Mouse (Mus musculus) MEL-GATA-1-ER (cell line): ENCODE measurements around the gene Tmem45a.
"Not testable (repeated sequence)": the region's sequence is repeated elsewhere in the genome, so short reads cannot be mapped to it uniquely, and the experiment has no call there.

Source experiments
- DNase-seq: peaks from one replicate; pipeline ENCODE4 v3.0.0-alpha.2; 2012; ENCODE audit warnings: low read depth; ENCODE audit errors: extremely low read depth

Gene Tmem45a

DNA sequence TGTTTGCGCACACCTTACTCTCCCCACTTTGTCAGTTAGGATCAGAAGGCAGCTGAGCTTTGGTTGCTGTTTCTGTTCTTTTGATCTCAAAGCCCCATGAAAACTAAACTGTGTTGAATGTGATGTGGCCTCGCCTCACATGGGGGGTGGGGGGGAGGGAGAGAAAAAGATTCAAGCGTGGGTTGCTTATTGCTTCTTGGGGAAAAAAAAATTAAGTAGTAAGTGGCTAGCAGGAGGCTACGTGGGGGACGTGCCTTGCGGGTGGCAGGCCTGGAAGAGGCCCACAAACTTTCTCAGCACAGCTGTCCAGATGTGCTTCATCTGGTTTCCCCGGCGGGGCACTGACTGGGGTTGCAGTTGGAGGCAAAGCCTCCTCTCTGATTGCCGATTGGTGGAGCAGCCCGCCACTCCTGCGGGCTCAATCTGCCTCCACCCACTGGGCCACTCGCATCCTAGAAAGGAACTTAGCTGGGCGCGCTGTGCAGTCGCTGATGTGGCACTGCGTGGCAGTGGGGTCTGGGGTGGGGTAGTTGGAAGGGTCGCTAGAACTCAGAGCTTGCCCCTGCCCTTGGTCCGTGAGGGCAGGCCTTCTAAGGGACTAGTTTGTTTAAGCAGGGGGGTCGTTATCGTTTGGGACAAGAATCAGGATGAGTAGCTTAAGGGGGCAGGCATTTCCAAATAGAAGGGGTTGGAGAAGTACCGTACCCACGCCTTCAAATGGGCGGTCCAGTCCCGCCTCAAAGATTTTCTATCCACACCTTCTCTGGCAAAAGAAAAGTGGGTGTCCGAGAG is at the start of gene Tmem45a:
TSS of gene Tmem45a (minus strand) at position 343 of the 792 bp plus-strand sequence.
- no peak for DNase-seq

GRCm38 (mm10) chr16:56928023-56928422 is 42.1 kb upstream of the Tmem45a start, which contains the start of gene Lnp1:
TSS of gene Lnp1 (minus strand) at chr16:56928061.
- DNase-seq, result no peak

DNA sequence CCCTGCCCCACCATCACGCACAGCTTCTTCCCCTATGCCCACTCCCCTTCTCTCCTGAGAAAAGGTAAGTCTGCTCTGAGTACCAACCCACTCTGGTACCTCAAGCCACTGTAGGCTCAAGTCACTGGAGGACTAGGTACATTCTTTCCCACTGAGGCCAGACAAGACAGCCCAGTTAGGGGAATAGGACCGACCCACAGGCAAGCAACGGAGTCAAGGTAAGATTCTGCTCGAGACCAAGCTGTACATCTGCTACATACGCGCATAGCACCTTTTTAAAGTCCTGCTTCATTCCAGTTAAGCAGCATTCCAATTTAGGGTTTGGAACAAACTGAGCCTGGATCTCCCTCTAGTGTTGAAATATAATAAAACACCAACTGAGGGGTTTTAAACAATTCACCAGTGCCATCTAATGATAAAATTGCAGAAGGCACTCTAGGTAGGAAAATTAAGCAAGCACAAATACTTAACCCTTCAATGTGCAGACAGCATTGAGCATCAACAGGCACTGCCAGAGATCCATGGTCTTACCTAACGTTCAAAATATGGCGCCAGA is 34.2 kb upstream of the Tmem45a start:
- DNase-seq, result peak; percentile 57

GRCm38 (mm10) chr16:56917230-56917629 is 31.3 kb upstream of the Tmem45a start:
- no peak for DNase-seq

DNA sequence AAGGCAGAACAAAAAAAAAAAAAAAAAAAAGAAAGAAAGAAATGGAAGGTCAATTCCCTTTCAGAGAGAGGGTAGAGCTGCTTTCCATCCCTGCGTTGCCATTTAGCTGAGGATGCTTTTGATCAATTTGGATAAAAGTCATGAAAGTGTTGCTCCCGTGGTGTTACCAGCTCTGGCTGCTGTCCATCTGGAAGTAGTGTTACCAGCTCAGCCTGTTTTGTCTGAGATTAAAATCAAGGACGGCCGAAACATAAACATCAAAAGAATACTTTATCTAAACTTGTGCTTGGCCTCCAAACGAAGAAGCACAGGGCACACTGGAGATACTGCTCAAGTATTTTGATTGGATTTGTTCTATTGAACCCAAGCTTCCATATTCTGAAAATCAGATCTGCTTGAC is 23.0 kb upstream of the Tmem45a start:
- DNase-seq, result no peak

GRCm38 (mm10) chr16:56902206-56902605 is 16.2 kb upstream of the Tmem45a start:
- DNase-seq, result not testable (repeated sequence)

DNA sequence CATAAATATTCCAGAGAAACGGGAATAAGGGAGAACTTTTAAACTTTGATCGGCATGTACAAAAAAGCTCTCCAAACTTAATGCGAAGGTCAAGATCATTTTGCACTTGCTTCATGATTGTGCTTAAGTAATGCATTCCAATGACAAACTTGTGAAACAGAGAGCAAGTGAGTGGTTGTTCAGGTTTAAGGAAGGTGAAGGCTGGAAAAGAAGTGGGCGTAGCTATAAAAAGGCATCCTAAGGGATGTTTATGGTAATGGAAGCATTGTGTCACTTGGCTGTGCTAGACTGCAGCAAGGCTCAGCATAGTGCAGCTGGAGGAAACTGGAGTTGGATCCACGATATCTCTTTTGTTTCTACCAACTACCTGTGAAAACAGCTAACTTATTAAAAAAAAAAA is 5.6 kb upstream of the Tmem45a start:
- DNase-seq, result no peak

GRCm38 (mm10) chr16:56886616-56887116 is 700 bp upstream of the Tmem45a start:
- DNase-seq, result no peak

GRCm38 (mm10) chr16:56884811-56885210 is 1.2 kb downstream of the Tmem45a start:
- no peak for DNase-seq

DNA sequence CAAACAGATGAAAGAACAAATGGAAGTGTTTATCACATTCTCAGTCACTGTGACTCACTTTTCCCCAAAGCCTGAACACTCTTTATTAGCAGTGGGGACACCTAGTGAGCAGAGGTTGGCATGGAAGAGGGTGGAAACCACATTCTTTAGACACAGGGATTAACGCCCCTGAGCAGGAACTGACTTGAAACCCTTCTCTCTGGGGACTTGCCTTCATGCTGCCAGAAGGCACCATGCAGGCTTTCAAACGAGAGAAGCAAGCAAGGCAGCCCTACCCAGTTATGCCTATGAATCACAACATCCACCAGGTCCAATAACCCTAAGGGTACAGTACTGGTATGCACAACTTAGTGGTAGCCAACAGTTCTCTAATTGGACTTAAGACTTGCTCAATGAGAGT is 12.6 kb downstream of the Tmem45a start:
- no peak for DNase-seq

GRCm38 (mm10) chr16:56870458-56870857 is 15.5 kb downstream of the Tmem45a start:
- no peak for DNase-seq

GRCm38 (mm10) chr16:56868361-56868760 is 17.6 kb downstream of the Tmem45a start:
- DNase-seq, result no peak

DNA sequence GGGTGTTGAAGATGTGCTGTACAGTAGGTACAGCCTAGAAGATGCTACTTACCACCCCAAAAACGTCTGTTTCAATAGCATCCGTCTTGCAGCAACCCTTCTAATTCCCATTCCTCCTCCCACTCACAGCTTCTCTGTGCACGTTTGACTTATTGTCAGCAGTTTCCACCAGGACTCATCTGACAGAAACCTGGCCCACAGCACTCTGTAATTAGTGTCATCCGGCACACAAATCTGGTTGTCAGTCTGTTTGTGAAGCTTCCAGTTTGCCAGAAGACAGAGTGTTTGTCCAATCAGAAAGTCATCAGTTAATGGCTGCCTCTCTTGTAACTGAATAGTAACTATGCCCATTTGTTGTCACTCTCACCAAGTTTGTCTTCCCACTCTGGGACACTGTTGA is 18.4 kb downstream of the Tmem45a start:
- no peak for DNase-seq

- DNase-seq, result no peak
These were observed 33.0 kb downstream of the Tmem45a start for GRCm38 (mm10) chr16:56852841-56853587.

GRCm38 (mm10) chr16:56842988-56843387 is 43.0 kb downstream of the Tmem45a start:
- no peak for DNase-seq

DNA sequence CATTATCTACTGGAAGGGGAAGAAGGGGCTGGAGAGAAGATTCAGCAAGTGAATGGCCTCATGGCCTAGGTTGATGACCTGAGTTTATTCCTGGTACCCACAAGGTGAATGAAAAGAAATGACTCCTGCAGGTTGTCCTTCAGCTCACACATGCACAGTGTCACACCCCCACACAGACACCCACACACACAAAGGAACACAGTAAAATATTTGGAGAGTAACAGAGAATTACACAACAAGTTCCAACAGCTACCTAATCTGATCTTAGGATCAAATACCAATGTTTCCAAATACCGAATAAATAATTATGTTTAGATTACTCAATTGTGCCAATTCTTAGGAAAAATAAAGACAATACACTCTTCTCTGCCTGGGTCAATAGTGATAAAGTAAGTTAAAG is 52.7 kb downstream of the Tmem45a start:
- no peak for DNase-seq

DNA sequence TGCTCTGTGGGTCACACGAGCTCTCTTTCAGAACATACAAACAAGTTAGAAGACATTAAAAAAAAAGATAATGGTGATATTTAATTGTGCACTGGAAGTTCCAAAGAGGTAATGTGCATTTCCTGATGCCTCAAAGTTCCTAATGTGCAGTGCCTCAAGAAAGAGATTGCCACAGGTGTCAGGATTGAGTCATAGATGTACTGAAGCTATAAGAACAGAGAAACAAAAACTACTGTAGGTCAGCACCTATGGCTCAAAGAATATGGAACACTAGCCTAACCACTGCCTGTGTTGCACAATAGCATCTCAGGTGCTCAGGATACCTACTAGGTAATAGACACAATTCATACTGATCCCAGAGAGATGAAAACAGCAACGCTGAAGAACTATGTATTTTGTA is 54.0 kb downstream of the Tmem45a start:
- DNase-seq, result no peak

GRCm38 (mm10) chr16:56801370-56802109 is 84.4 kb downstream of the Tmem45a start:
- DNase-seq, result peak; percentile 79

- DNase-seq, result peak; percentile 40
These were observed 85.0 kb downstream of the Tmem45a start for GRCm38 (mm10) chr16:56800946-56801345.

DNA sequence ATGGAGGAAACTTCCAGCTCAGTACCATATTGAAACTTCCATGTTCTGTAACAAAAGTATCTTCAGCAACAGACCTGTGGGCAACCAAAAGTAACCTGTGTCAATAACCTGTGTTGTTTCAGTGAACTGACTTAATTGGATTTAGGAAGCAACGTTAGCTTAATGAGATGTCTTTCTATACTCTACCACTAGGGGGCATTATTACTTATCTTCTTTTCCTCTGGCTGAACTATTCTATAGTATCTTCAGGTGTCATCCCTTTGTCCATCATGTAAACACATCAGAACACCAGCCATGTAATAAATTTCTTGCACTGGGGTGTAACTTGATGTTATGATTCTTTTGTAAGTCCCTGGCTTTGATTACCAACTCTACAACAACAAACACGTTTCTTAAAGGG is 85.5 kb downstream of the Tmem45a start:
- DNase-seq, result peak; percentile 56

- DNase-seq, result peak; percentile 69
These were observed 86.4 kb downstream of the Tmem45a start for GRCm38 (mm10) chr16:56799541-56800029.
